Mouse (Mus musculus) heart, postnatal 0 days (tissue): ENCODE measurements around the gene Specc1l.

Source experiments
- CTCF ChIP-seq: IDR thresholded peaks from 2 replicates; pipeline ENCODE4 v1.5.1; 2016; ENCODE audit warnings: antibody characterized with exemption, control low read depth, low read depth
- EP300 ChIP-seq: IDR thresholded peaks from 2 replicates; pipeline ENCODE4 v1.6.1; 2016; ENCODE audit warnings: antibody characterized with exemption, low read depth

DNA sequence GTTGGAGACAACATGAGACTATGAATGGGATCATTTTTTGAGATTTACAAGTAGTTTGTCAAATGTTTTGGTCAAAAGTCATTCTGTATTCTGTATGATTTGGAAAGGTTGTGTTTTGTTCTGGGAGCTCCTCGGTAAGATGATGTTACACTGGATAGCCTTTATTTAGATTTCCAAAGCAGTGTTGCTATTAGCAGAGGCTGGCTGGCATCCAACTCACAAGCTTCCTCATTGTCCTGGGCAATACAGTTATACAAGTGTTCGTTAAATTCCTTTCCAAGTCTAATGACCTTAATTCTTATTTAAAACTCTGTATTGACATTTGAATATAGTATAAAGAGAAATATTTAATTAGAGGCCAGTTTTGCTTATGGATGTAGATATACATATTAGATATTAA is 133.4 kb downstream of the Specc1l start:
- TF ChIP-seq EP300: no peak
- TF ChIP-seq CTCF: no peak
